Mouse (Mus musculus) bone marrow macrophage, adult 2 months (primary cell): ENCODE results near the gene Sema4d. TPM values are rescaled to one million over a fixed set of nuclear protein-coding genes. Genes with fewer than 3 reads are reported as not detected.
A peak's percentile ranks its signal among the peaks of the same experiment; 100 is the strongest.

ENCODE experiments used
- H3K27ac ChIP-seq: 2 replicates; pipeline ENCODE4 v1.5.1; 2012; ENCODE audit warnings: low read depth, low read length; ENCODE audit not compliant: insufficient read depth
- H3K4me1 ChIP-seq: 2 replicates; pipeline ENCODE4 v1.6.1; 2012; ENCODE audit warnings: low read length; ENCODE audit not compliant: control insufficient read depth, insufficient read depth
- H3K4me3 ChIP-seq: 2 replicates; pipeline ENCODE4 v1.5.1; 2012; ENCODE audit warnings: mild to moderate bottlenecking, low read length, moderate library complexity; ENCODE audit not compliant: insufficient read depth
- CTCF ChIP-seq: IDR thresholded peaks from 2 replicates; pipeline ENCODE4 v1.5.1; 2012; ENCODE audit warnings: low read depth, mild to moderate bottlenecking, low read length, moderate library complexity
- POLR2A ChIP-seq: IDR thresholded peaks from 2 replicates; pipeline ENCODE4 v1.6.1; 2012; ENCODE audit warnings: mild to moderate bottlenecking, low read depth, low read length, borderline replicate concordance
- polyA plus RNA-seq: library from polyadenylated mRNA; stranded (reverse); fragments of >200 nt; gene quantifications from 2 replicates; pipeline ENCODE4 v1.2.4, GENCODE M21; 2012; ENCODE audit not compliant: missing spikeins, insufficient read depth, insufficient read length

The Sema4d gene
- polyA plus RNA-seq, 1 experiment: 193 TPM

DNA sequence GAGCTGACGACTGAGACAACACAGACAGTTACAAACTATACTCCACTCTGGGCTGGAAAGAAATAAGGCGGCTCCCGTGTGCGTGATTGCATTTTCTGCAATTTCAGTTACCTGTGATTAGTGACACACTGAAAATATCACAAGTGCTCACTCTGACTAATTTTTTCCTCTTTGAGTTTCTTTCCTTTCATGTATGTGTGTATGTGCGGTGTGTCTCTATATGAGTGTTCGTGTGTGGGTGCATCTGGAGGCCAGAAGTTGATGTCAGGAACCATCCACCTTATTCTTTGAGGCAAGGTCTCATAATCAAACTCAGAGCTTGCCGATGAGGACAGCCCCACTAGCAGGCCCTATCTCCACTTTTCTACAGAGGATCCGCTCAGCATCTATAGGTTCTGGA lies 81.5 kb downstream of the Sema4d start:
- H3K4me3 ChIP-seq: no peak overlapping the region
- no peak overlapping the region for H3K27ac ChIP-seq
- peaks cover 19% of the 10 kb centered on the region for H3K4me1 ChIP-seq
- TF ChIP-seq POLR2A (no peak), CTCF (no peak)

- peaks cover 19% of the 10 kb centered on the region for H3K4me1 ChIP-seq
- H3K4me3 ChIP-seq: no peak overlapping the region
- no peak for TF ChIP-seq CTCF
- TF ChIP-seq POLR2A: no peak
- peak overlapping the region; percentile 32 for H3K27ac ChIP-seq
Measured at GRCm38 (mm10) chr13:51710738-51711137, 82.8 kb downstream of the Sema4d start.

GRCm38 (mm10) chr13:51705882-51706854 lies 87.4 kb downstream of the Sema4d start:
- H3K4me1 ChIP-seq: peaks cover 11% of the 10 kb centered on the region
- H3K4me3 ChIP-seq: no peak overlapping the region
- H3K27ac ChIP-seq: no peak overlapping the region
- TF ChIP-seq CTCF (no peak), POLR2A (no peak)

GRCm38 (mm10) chr13:51703893-51704292 lies 89.7 kb downstream of the Sema4d start:
- TF ChIP-seq POLR2A (no peak), CTCF (no peak)
- Histone ChIP-seq H3K27ac (no peak overlapping the region), H3K4me3 (no peak overlapping the region), H3K4me1 (no peaks in the 10 kb centered on the region)

DNA sequence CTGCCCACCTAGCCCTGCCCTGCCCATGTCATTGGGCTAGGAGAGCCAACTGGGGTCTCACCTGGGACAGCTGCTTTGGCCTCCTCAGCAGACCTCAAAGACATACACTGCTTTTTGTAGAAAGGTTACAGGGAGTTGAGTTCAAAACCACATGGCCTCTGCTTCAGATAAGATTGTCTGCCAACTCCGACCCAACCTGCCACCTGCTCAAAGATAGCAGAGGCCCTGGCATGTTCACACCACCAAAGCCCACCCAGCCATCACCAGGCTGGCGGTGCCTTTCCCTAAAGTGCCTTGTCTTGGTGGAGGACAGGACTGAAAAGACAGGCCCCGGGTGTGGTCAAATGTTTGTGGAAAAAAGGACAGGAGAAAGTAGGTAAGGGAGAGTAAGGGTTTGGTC lies 95.2 kb downstream of the Sema4d start:
- H3K4me3 ChIP-seq: no peak overlapping the region
- TF ChIP-seq POLR2A (no peak), CTCF (no peak)
- H3K27ac ChIP-seq: no peak overlapping the region
- H3K4me1 ChIP-seq: peaks cover 19% of the 10 kb centered on the region

GRCm38 (mm10) chr13:51697897-51698296 lies 95.7 kb downstream of the Sema4d start:
- no peak for TF ChIP-seq POLR2A
- no peak for TF ChIP-seq CTCF
- Histone ChIP-seq H3K4me1 (peaks cover 19% of the 10 kb centered on the region), H3K27ac (no peak overlapping the region), H3K4me3 (no peak overlapping the region)

- H3K27ac ChIP-seq: no peak overlapping the region
- H3K4me1 ChIP-seq: peaks cover 19% of the 10 kb centered on the region
- no peak overlapping the region for H3K4me3 ChIP-seq
- TF ChIP-seq POLR2A (no peak), CTCF (no peak)
Measured at GRCm38 (mm10) chr13:51697455-51697854, 96.1 kb downstream of the Sema4d start.

DNA sequence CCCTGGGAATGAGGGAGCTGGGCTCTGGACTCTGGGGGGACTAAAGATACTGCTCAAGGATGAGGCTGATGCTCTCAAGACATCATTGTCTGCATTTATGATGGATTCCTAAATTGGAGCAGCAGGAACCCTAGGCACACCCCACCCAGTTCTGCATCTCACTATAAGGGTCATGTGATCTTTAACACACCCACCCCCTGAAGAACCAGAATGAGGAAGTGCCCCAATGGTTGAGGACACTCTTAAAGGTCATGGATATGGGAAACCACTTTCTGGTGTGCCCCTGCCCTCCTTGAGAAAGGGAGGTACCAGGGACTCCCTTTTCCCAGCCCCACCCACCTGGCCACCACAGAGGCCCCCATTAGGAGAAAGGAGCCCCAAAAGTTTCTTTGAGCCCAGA lies 97.1 kb downstream of the Sema4d start:
- TF ChIP-seq CTCF: no peak
- no peak for TF ChIP-seq POLR2A

DNA sequence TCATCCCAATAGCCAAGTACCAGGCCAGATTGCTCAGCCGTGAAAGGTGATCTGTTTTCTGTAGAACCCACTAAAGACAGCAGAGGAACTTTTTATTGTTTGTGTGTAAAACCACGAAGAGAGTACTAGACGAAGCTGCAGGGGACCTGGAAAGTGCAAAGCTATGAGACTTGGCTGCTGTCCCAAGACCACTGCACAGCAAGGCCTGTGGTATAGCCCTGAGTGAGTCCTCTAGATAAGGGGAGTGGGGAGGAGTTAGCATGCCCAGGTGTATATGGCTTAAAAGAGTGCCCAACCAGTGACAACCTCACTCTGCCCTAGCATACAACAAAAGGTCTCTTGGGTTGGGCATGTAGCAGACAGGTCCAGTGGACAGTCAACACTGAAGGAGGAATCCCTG lies 104.9 kb downstream of the Sema4d start:
- no peak for TF ChIP-seq CTCF
- no peak for TF ChIP-seq POLR2A
- peaks cover 15% of the 10 kb centered on the region for H3K4me1 ChIP-seq

More for the DNA sequence above, 97.1 kb downstream of the Sema4d start:
- Histone ChIP-seq H3K4me1 (peaks cover 19% of the 10 kb centered on the region), H3K27ac (no peak overlapping the region), H3K4me3 (no peak overlapping the region)

GRCm38 (mm10) chr13:51686966-51687365 lies 106.6 kb downstream of the Sema4d start:
- no peak for TF ChIP-seq CTCF
- TF ChIP-seq POLR2A: no peak
- H3K4me3 ChIP-seq: no peak overlapping the region
- peaks cover 15% of the 10 kb centered on the region for H3K4me1 ChIP-seq
- H3K27ac ChIP-seq: no peak overlapping the region

More for the DNA sequence above, 104.9 kb downstream of the Sema4d start:
- no peak overlapping the region for H3K4me3 ChIP-seq
- H3K27ac ChIP-seq: no peak overlapping the region
